Mouse (Mus musculus) midbrain, postnatal 0 days (tissue): ENCODE measurements around the gene Dennd1c. TPM values are rescaled to one million over a fixed set of nuclear protein-coding genes. Genes with fewer than 3 reads are reported as not detected.
A peak's percentile ranks its signal among the peaks of the same experiment; 100 is the strongest.

Source experiments
- ATAC-seq: fragments of 200-750 bp; cut with Nextera tagmentation; 2 replicates; pipeline ENCODE4 v1.8.0; 2017; ENCODE audit warnings: moderate number of reproducible peaks, mild to moderate bottlenecking, moderate TSS enrichment, moderate library complexity; ENCODE audit not compliant: low FRiP score
- DNase-seq: peaks from one replicate; pipeline ENCODE4 v3.0.0-alpha.2; 2015; ENCODE audit warnings: low spot score
- H3K27ac ChIP-seq: fragments of 300-500 bp; sonication (generic); 2 replicates; pipeline ENCODE4 v1.5.1; 2014; ENCODE audit warnings: low read depth, mild to moderate bottlenecking, low read length, mixed read lengths
- H3K27me3 ChIP-seq: fragments of 300-500 bp; sonication (generic); 2 replicates; pipeline ENCODE4 v1.6.1; 2014; ENCODE audit warnings: low read length, control low read depth, mixed read lengths; ENCODE audit not compliant: insufficient read depth
- H3K36me3 ChIP-seq: fragments of 300-500 bp; sonication (generic); 2 replicates; pipeline ENCODE4 v1.6.1; 2014; ENCODE audit warnings: low read length, control low read depth, mixed read lengths; ENCODE audit not compliant: insufficient read depth
- H3K4me1 ChIP-seq: fragments of 300-500 bp; sonication (generic); 2 replicates; pipeline ENCODE4 v1.6.1; 2014; ENCODE audit warnings: mild to moderate bottlenecking, control low read depth, antibody characterized with exemption, low read length, mixed read lengths; ENCODE audit not compliant: insufficient read depth
- H3K4me2 ChIP-seq: fragments of 300-500 bp; sonication (generic); 2 replicates; pipeline ENCODE4 v1.6.1; 2014; ENCODE audit warnings: low read depth, mild to moderate bottlenecking, low read length, mixed read lengths; ENCODE audit not compliant: poor library complexity, severe bottlenecking
- H3K4me3 ChIP-seq: fragments of 300-500 bp; sonication (generic); 2 replicates; pipeline ENCODE4 v1.5.1; 2014; ENCODE audit warnings: low read depth, mild to moderate bottlenecking, low read length, moderate library complexity
- H3K9ac ChIP-seq: fragments of 300-500 bp; sonication (generic); replicated peaks from 2 replicates; pipeline ENCODE4 v1.6.1; 2014; ENCODE audit warnings: mild to moderate bottlenecking, low read length, moderate library complexity, mixed read lengths; ENCODE audit not compliant: poor library complexity, severe bottlenecking
- H3K9me3 ChIP-seq: fragments of 300-500 bp; sonication (generic); 2 replicates; pipeline ENCODE4 v1.6.1; 2016; ENCODE audit warnings: low read length, control low read depth
- CTCF ChIP-seq: IDR thresholded peaks from 2 replicates; pipeline ENCODE4 v1.5.1; 2016; ENCODE audit warnings: antibody characterized with exemption, mild to moderate bottlenecking
- WGBS: fragments of 180-500 bp; shearing (Covaris S2); extraction: QIAGEN DNeasy Blood & Tissue Kit; methylation state at CpG from one replicate; pipeline ENCODE4 v1.1.7; 2014; 5-methylcytosine and 5-hydroxymethylcytosine counted together
- polyA plus RNA-seq: library from polyadenylated mRNA; unstranded; fragments of >200 nt; fragmentation: Nextera tagmentation; extraction: Ambion mirVana; gene quantifications from 2 replicates; pipeline ENCODE4 v1.2.1, GENCODE M21; 2015
- total RNA-seq: library from RNA; depleted of rRNA; stranded (reverse); fragments of >200 nt; gene quantifications from 2 replicates; pipeline ENCODE4 v1.2.3, GENCODE M21; 2014

Dennd1c gene
- total and polyA plus RNA-seq, 2 experiments from 2014 or later = 0.27 to 1.9 TPM

GRCm38 (mm10) chr17:57087049-57087832 lies 8.9 kb upstream of the Dennd1c start, which contains the start of gene Tubb4a:
Gene Tubb4a, minus strand, starts transcription at chr17:57087782.
- Histone ChIP-seq H3K36me3 (peaks cover 11% of the 10 kb centered on the region; the same call in 1 of the 2 replicates), H3K9ac (peak within 1 kb of the TSS; percentile 86), H3K4me2 (peak within 1 kb of the TSS; percentile 85), H3K9me3 (no peaks in the 10 kb centered on the region), H3K4me1 (peaks cover 10% of the 10 kb centered on the region), H3K4me3 (peak within 1 kb of the TSS; percentile 64), H3K27me3 (no peaks in the 10 kb centered on the region), H3K27ac (peak within 1 kb of the TSS; percentile 86)
- ATAC-seq (peak; percentile 93), DNase-seq (peak; percentile 89)
- WGBS = under 1% methylated on average over 31 of the region's 31 CpGs
- TF ChIP-seq CTCF = peak; percentile 39

GRCm38 (mm10) chr17:57085970-57086757 lies 7.8 kb upstream of the Dennd1c start:
- ATAC-seq (no peak), DNase-seq (no peak)
- H3K36me3 ChIP-seq = peaks cover 17% of the 10 kb centered on the region
- no peaks in the 10 kb centered on the region for H3K27me3 ChIP-seq
- no peak overlapping the region for H3K27ac ChIP-seq
- no peaks in the 10 kb centered on the region for H3K9me3 ChIP-seq
- peak overlapping the region; percentile 64 for H3K4me3 ChIP-seq
- peak overlapping the region; percentile 85 for H3K4me2 ChIP-seq
- TF ChIP-seq CTCF = no peak
- H3K4me1 ChIP-seq = peaks cover 10% of the 10 kb centered on the region
- H3K9ac ChIP-seq = no peak overlapping the region
- 85% methylated on average over 11 of the region's 11 CpGs for WGBS

GRCm38 (mm10) chr17:57082481-57082880 lies 4.2 kb upstream of the Dennd1c start:
- WGBS = 98% methylated on average over 5 of the region's 5 CpGs
- peaks cover 10% of the 10 kb centered on the region for H3K4me1 ChIP-seq

GRCm38 (mm10) chr17:57081234-57081842 lies 3.0 kb upstream of the Dennd1c start:
- no peak for TF ChIP-seq CTCF
- no peaks in the 10 kb centered on the region for H3K9me3 ChIP-seq
- WGBS = 95% methylated on average over 31 of the region's 31 CpGs

More at GRCm38 (mm10) chr17:57082481-57082880, 4.2 kb upstream of the Dennd1c start:
- ATAC-seq (no peak), DNase-seq (no peak)
- no peak overlapping the region for H3K4me2 ChIP-seq
- no peak overlapping the region for H3K4me3 ChIP-seq
- peaks cover 33% of the 10 kb centered on the region for H3K36me3 ChIP-seq
- H3K9ac ChIP-seq = no peak overlapping the region
- H3K27ac ChIP-seq = no peak overlapping the region
- no peaks in the 10 kb centered on the region for H3K9me3 ChIP-seq
- TF ChIP-seq CTCF = no peak
- no peaks in the 10 kb centered on the region for H3K27me3 ChIP-seq

GRCm38 (mm10) chr17:57079919-57080318 lies 1.6 kb upstream of the Dennd1c start:
- DNase-seq (no peak), ATAC-seq (no peak)
- WGBS = 73% methylated on average over 3 of the region's 3 CpGs
- no peak overlapping the region for H3K4me3 ChIP-seq
- 0 out of 2 replicates have a peak, but pooled peaks cover 4% of the 10 kb centered on the region for H3K4me1 ChIP-seq
- no peak overlapping the region for H3K27ac ChIP-seq
- no peak overlapping the region for H3K4me2 ChIP-seq
- no peak for TF ChIP-seq CTCF
- H3K9me3 ChIP-seq = no peaks in the 10 kb centered on the region
- peaks cover 33% of the 10 kb centered on the region for H3K36me3 ChIP-seq
- no peak overlapping the region for H3K9ac ChIP-seq
- no peaks in the 10 kb centered on the region for H3K27me3 ChIP-seq

More at GRCm38 (mm10) chr17:57081234-57081842, 3.0 kb upstream of the Dennd1c start:
- no peak overlapping the region for H3K4me3 ChIP-seq
- no peaks in the 10 kb centered on the region for H3K27me3 ChIP-seq
- H3K4me1 ChIP-seq = peaks cover 10% of the 10 kb centered on the region
- peaks cover 33% of the 10 kb centered on the region for H3K36me3 ChIP-seq
- DNase-seq = no peak
- no peak for ATAC-seq
- H3K9ac ChIP-seq = no peak overlapping the region
- no peak overlapping the region for H3K27ac ChIP-seq
- no peak overlapping the region for H3K4me2 ChIP-seq
